Mouse (Mus musculus): ENCODE results near the gene Tmem208. TPM values are rescaled to one million over a fixed set of nuclear protein-coding genes. Genes with fewer than 3 reads are reported as not detected.
A peak's percentile ranks its signal among the peaks of the same experiment; 100 is the strongest.

Tmem208 gene
- polyA plus RNA-seq, 1 experiment = 194 TPM

- H3K27ac ChIP-seq (ENCODE audit: control insufficient read depth, insufficient read depth, low read length) = peak overlapping the region; percentile 92
- 34% methylated on average over 18 of the region's 18 CpGs for WGBS
- H3K36me3 ChIP-seq (ENCODE audit: control insufficient read depth, insufficient read depth, low read length) = peaks cover 36% of the 10 kb centered on the region
- H3K4me1 ChIP-seq (replicated peaks; ENCODE audit: control insufficient read depth, insufficient read depth, low read length) = peaks cover 35% of the 10 kb centered on the region
- peak overlapping the region; percentile 86 for H3K4me3 ChIP-seq (ENCODE audit: control insufficient read depth, insufficient read depth, low read length)
- TF ChIP-seq CTCF (IDR thresholded peaks at IDR 0.05; ENCODE audit: borderline replicate concordance, control insufficient read depth, extremely low read depth, insufficient read depth, low read length, poor library complexity) (no peak), POLR2A (IDR thresholded peaks at IDR 0.05; ENCODE audit: control insufficient read depth, extremely low read depth, insufficient read depth, low read length, poor library complexity) (no peak)
- no peaks in the 10 kb centered on the region for H3K27me3 ChIP-seq (ENCODE audit: control insufficient read depth, insufficient read depth, low read length)
- peak; percentile 61 for DNase-seq
These were observed 27.6 kb upstream of the Tmem208 start for GRCm38 (mm10) chr8:105298351-105299252.

GRCm38 (mm10) chr8:105299962-105300361, 26.2 kb upstream of the Tmem208 start:
- H3K4me1 ChIP-seq (replicated peaks; ENCODE audit: control insufficient read depth, insufficient read depth, low read length) = peaks cover 49% of the 10 kb centered on the region
- WGBS = 99% methylated on average over 8 of the region's 8 CpGs

DNA sequence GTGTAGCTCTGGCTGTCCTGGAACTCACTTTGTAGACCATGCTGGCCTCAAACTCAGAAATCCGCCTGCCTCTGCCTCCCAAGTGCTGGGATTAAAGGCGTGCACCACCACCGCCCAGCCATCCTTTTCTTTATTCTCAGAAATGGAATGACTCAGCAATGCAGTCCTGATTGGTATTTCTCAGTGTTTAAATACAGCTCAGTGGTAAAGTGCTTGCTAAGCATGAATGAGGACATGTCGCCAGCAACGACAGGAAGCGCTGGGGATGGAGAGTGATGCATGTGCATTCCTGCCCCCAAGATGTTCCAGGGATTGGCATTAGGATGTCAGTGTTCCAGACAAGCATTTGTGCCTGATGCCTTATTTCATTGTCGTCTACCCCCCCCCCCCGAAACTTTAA, 22.8 kb upstream of the Tmem208 start:
- Histone ChIP-seq H3K27me3 (ENCODE audit: control insufficient read depth, insufficient read depth, low read length) (no peaks in the 10 kb centered on the region), H3K36me3 (ENCODE audit: control insufficient read depth, insufficient read depth, low read length) (peaks cover 41% of the 10 kb centered on the region), H3K4me1 (replicated peaks; ENCODE audit: control insufficient read depth, insufficient read depth, low read length) (peaks cover 57% of the 10 kb centered on the region), H3K4me3 (ENCODE audit: control insufficient read depth, insufficient read depth, low read length) (no peak overlapping the region), H3K27ac (ENCODE audit: control insufficient read depth, insufficient read depth, low read length) (no peak overlapping the region)
- TF ChIP-seq CTCF (IDR thresholded peaks at IDR 0.05; ENCODE audit: borderline replicate concordance, control insufficient read depth, extremely low read depth, insufficient read depth, low read length, poor library complexity) (no peak), POLR2A (IDR thresholded peaks at IDR 0.05; ENCODE audit: control insufficient read depth, extremely low read depth, insufficient read depth, low read length, poor library complexity) (no peak)
- no peak for DNase-seq
- WGBS = 73% methylated on average over 8 of the region's 8 CpGs

More at GRCm38 (mm10) chr8:105299962-105300361, 26.2 kb upstream of the Tmem208 start:
- H3K36me3 ChIP-seq (ENCODE audit: control insufficient read depth, insufficient read depth, low read length) = peaks cover 41% of the 10 kb centered on the region
- no peaks in the 10 kb centered on the region for H3K27me3 ChIP-seq (ENCODE audit: control insufficient read depth, insufficient read depth, low read length)
- H3K4me3 ChIP-seq (ENCODE audit: control insufficient read depth, insufficient read depth, low read length) = no peak overlapping the region
- no peak for TF ChIP-seq POLR2A (IDR thresholded peaks at IDR 0.05; ENCODE audit: control insufficient read depth, extremely low read depth, insufficient read depth, low read length, poor library complexity)
- no peak for TF ChIP-seq CTCF (IDR thresholded peaks at IDR 0.05; ENCODE audit: borderline replicate concordance, control insufficient read depth, extremely low read depth, insufficient read depth, low read length, poor library complexity)
- no peak for DNase-seq
- H3K27ac ChIP-seq (ENCODE audit: control insufficient read depth, insufficient read depth, low read length) = no peak overlapping the region

DNA sequence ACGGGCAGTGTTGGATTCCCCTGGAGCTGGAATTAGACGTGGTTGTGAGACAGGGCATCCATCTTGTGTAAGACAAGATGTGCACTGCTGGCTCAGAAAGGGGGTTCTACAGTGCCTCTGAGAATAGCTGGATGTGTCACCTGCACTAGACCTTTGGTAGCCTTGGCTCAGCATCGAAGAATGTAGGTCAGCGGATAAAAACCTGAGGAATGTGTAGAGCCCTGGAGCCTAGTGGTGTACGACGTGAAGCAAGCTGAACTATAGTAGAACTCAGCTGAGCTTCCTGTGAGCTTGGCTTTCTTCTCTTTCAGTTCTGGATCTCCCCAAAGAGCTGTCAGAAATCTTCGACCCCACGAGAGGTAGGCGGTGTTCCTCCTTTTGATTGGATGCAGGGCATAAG, 22.3 kb upstream of the Tmem208 start:
- TF ChIP-seq POLR2A (IDR thresholded peaks at IDR 0.05; ENCODE audit: control insufficient read depth, extremely low read depth, insufficient read depth, low read length, poor library complexity) (no peak), CTCF (IDR thresholded peaks at IDR 0.05; ENCODE audit: borderline replicate concordance, control insufficient read depth, extremely low read depth, insufficient read depth, low read length, poor library complexity) (no peak)
- WGBS = 74% methylated on average over 9 of the region's 9 CpGs
- no peak for DNase-seq
- H3K27ac ChIP-seq (ENCODE audit: control insufficient read depth, insufficient read depth, low read length) = peak overlapping the region; percentile 42
- peaks cover 41% of the 10 kb centered on the region for H3K36me3 ChIP-seq (ENCODE audit: control insufficient read depth, insufficient read depth, low read length)
- peaks cover 52% of the 10 kb centered on the region for H3K4me1 ChIP-seq (replicated peaks; ENCODE audit: control insufficient read depth, insufficient read depth, low read length)
- no peak overlapping the region for H3K4me3 ChIP-seq (ENCODE audit: control insufficient read depth, insufficient read depth, low read length)
- H3K27me3 ChIP-seq (ENCODE audit: control insufficient read depth, insufficient read depth, low read length) = no peaks in the 10 kb centered on the region

GRCm38 (mm10) chr8:105304325-105305210, 21.6 kb upstream of the Tmem208 start:
- WGBS = 29% methylated on average over 9 of the region's 9 CpGs
- peak overlapping the region; percentile 42 for H3K27ac ChIP-seq (ENCODE audit: control insufficient read depth, insufficient read depth, low read length)

More at GRCm38 (mm10) chr8:105304325-105305210, 21.6 kb upstream of the Tmem208 start:
- Histone ChIP-seq H3K27me3 (ENCODE audit: control insufficient read depth, insufficient read depth, low read length) (no peaks in the 10 kb centered on the region), H3K4me3 (ENCODE audit: control insufficient read depth, insufficient read depth, low read length) (no peak overlapping the region), H3K36me3 (ENCODE audit: control insufficient read depth, insufficient read depth, low read length) (peaks cover 39% of the 10 kb centered on the region), H3K4me1 (replicated peaks; ENCODE audit: control insufficient read depth, insufficient read depth, low read length) (peaks cover 51% of the 10 kb centered on the region)
- DNase-seq = no peak
- no peak for TF ChIP-seq POLR2A (IDR thresholded peaks at IDR 0.05; ENCODE audit: control insufficient read depth, extremely low read depth, insufficient read depth, low read length, poor library complexity)

All from thymus, adult 2 months (tissue).